Mouse (Mus musculus): ENCODE measurements around the gene Cenpp.

DNA sequence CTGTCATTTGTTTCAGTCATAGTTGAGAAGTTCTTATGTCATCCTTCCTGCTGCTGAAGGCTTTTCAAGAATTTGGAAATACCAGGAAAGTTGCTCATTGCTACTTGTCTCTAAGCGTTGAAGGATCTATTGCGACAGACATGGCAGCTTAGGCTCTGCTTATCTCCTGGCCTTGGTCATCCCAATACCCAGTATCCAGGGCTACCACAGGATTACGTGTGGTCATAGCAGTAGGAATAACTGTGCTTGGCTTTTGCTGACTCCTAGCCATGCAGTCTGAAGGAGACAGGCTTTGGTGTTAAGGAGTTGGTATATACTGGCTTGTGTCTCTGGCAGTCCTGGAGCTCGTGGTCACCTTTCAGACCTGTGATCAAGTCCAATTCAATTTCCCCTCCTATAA, 192.3 kb downstream of the Cenpp start:
- no peak for TF ChIP-seq CTCF (IDR thresholded peaks at IDR 0.05; ENCODE audit: low read depth)
- TF ChIP-seq EP300 (IDR thresholded peaks at IDR 0.05; ENCODE audit: low read depth), result no peak
